Mouse (Mus musculus) liver, adult (tissue): ENCODE data around the gene Prl3c1.
"Not testable (repeated sequence)": the region's sequence is repeated elsewhere in the genome, so short reads cannot be mapped to it uniquely, and the experiment has no call there.

Experiments
- GATA4 ChIP-seq: IDR thresholded peaks from 2 replicates; pipeline ENCODE4 v1.6.1; 2014; ENCODE audit warnings: mild to moderate bottlenecking, low read length; ENCODE audit not compliant: insufficient replicate concordance

The Prl3c1 gene

DNA sequence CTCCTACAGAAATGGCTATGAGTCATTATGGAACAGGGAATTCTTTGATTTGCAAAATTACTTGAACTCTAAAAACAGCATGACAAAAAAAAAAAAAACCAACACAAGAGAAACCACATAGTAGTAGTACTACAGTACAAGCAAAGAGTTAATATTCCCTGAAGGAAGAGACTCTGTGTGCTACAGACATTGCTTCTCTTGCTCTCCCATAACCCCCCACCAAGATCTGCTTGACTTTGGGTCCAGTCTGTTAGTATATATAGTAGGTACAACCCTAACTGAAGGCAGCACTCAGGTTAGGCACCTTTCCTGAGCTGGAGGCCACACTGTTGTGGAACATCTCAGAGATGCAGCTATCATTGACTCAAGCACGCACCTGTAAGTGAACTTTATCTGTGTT lies at the start of gene Prl3c1:
Prl3c1 (plus strand) TSS at position 301 of the 400 bp plus-strand sequence.
- no peak for TF ChIP-seq GATA4

DNA sequence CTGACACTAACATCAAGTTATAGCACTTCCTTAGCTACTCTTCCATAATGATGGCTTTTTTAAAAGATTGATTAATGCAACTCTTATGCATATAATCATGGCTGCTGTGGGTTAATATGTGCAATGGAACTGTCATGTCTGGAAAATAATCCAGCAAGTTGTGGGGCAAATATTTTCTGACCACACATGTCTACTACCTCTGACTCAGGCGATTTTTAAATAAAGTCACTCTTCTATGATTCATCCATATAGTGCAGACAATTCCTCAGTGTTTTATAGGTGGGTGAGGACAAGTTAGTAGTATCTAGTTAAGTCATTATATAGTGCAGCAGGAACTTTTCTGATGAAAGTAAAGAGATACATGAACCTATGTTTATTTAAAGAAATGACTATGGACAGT lies 48.2 kb upstream of the Prl3c1 start:
- no peak for TF ChIP-seq GATA4

DNA sequence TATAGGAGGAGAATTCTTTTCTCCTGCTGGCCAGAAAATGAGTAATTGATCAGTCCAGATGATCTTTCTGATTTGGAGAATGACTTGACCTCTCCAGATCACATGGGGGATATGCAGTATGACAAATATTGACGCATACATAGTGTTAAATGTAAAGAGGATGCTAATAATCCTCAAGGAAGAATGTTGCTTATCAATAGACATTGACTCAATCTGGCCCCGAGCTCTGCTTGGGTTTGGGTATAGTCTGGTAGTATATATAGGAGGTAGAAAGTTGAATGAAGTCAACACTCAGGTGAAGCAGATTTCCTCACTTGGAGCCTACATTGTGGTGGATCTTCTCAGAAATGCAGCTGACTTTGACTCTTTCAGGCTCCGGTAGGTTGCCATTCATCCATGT lies 40.0 kb upstream of the Prl3c1 start, which contains the start of gene Prl3d3:
Prl3d3 (plus strand) TSS at position 301 of the 400 bp plus-strand sequence.
- TF ChIP-seq GATA4, result not testable (repeated sequence)

DNA sequence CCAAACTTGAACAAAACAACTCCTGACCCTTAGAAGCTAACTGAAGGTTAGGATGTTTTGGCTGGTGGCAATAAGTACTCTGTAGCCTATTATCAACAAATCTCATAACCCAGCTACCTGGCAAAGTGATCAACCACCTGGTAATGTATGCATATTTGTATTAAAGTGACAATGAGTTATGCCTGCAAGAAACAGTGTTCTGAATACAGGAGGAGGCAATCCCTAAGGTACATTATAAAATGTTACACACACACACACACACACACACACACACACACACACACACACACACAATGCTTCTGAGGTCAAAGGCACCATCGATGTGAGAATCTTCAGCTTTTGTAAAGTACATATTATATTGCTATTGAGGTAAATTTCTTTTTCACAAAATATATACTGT lies 45.1 kb downstream of the Prl3c1 start, which contains the start of gene Prl3b1:
Prl3b1 (plus strand) TSS at position 301 of the 400 bp plus-strand sequence.
- no peak for TF ChIP-seq GATA4
